ENCODE assay signal across 8 mouse cellular contexts in genomic region chr11:73085391-73085790, GRCm38 (mm10). TPM values are rescaled to one million over a fixed set of nuclear protein-coding genes. Genes with fewer than 3 reads are reported as not detected.
DNase-seq lines count a peak whose midpoint lies in the region; ATAC-seq and TF ChIP-seq lines count a peak whose summit lies in the region.

No protein-coding gene starts in this region.

- no peak overlapping the region for H3K9ac ChIP-seq in forebrain, embryonic 11.5 days (ENCODE audit: low read length)
- H3K9ac ChIP-seq in forebrain, embryonic 14.5 days (ENCODE audit: low read length) = no peak overlapping the region
- H3K9ac ChIP-seq in liver, postnatal 0 days (replicated peaks) = no peak overlapping the region

- no peak for TF ChIP-seq POLR2A in embryonic fibroblast, embryonic 13.5 days (IDR thresholded peaks at IDR 0.05; ENCODE audit: low read depth, low read length)

- no peaks in the 10 kb centered on the region for H3K27me3 ChIP-seq in forebrain, embryonic 11.5 days (ENCODE audit: control insufficient read depth, insufficient read depth, low read length)
- H3K27me3 ChIP-seq in forebrain, embryonic 14.5 days (replicated peaks; ENCODE audit: control insufficient read depth, insufficient read depth, low read length) = no peaks in the 10 kb centered on the region
- no peaks in the 10 kb centered on the region for H3K27me3 ChIP-seq in liver, postnatal 0 days (ENCODE audit: insufficient read depth, low read length)

- H3K4me1 ChIP-seq in forebrain, embryonic 11.5 days (replicated peaks; ENCODE audit: control insufficient read depth, insufficient read depth, low read length) = no peaks in the 10 kb centered on the region
- peaks cover 7% of the 10 kb centered on the region for H3K4me1 ChIP-seq in forebrain, embryonic 14.5 days (ENCODE audit: control insufficient read depth, insufficient read depth, low read length)
- H3K4me1 ChIP-seq in liver, postnatal 0 days (ENCODE audit: insufficient read depth) = peaks cover 13% of the 10 kb centered on the region
- H3K4me1 ChIP-seq in embryonic fibroblast, embryonic 13.5 days (ENCODE audit: control insufficient read depth, insufficient read depth, low read length) = peaks cover 18% of the 10 kb centered on the region

- WGBS in forebrain, embryonic 11.5 days = 85% methylated on average over 7 of the region's 7 CpGs
- 86% methylated on average over 7 of the region's 7 CpGs for WGBS in forebrain, embryonic 14.5 days
- 35% methylated on average over 7 of the region's 7 CpGs for WGBS in liver, postnatal 0 days (ENCODE audit: insufficient replicate concordance)

- intact Hi-C loops in left cerebral cortex, postnatal 36 days (cut with DNase I) = no loop called here

- ATAC-seq in forebrain, embryonic 11.5 days (replicated peaks; ENCODE audit: low FRiP score) = no peak
- no peak for ATAC-seq in forebrain, embryonic 14.5 days
- ATAC-seq in liver, postnatal 0 days = no peak

- no peaks in the 10 kb centered on the region for H3K9me3 ChIP-seq in forebrain, embryonic 11.5 days (ENCODE audit: control insufficient read depth, low read length)
- H3K9me3 ChIP-seq in forebrain, embryonic 14.5 days (replicated peaks; ENCODE audit: control insufficient read depth, low read length) = no peaks in the 10 kb centered on the region
- H3K9me3 ChIP-seq in liver, postnatal 0 days (ENCODE audit: low read length) = no peaks in the 10 kb centered on the region

- TF ChIP-seq CTCF in liver, postnatal 0 days (IDR thresholded peaks at IDR 0.05; ENCODE audit: low read depth) = no peak
- TF ChIP-seq CTCF in embryonic fibroblast, embryonic 13.5 days (IDR thresholded peaks at IDR 0.05; ENCODE audit: borderline replicate concordance, insufficient read depth, low read length) = no peak

- TF ChIP-seq EP300 in liver, postnatal 0 days (IDR thresholded peaks at IDR 0.05; ENCODE audit: low read depth) = no peak

- no peaks in the 10 kb centered on the region for H3K36me3 ChIP-seq in forebrain, embryonic 11.5 days (ENCODE audit: control insufficient read depth, insufficient read depth, low read length)
- H3K36me3 ChIP-seq in forebrain, embryonic 14.5 days (ENCODE audit: control insufficient read depth, insufficient read depth, low read length) = peaks cover 31% of the 10 kb centered on the region
- H3K36me3 ChIP-seq in liver, postnatal 0 days (replicated peaks; ENCODE audit: insufficient read depth, low read length) = peaks cover 11% of the 10 kb centered on the region; the same call in 1 of the 2 replicates

- no peak overlapping the region for H3K4me2 ChIP-seq in forebrain, embryonic 11.5 days (ENCODE audit: low read depth, low read length, severe bottlenecking)
- H3K4me2 ChIP-seq in forebrain, embryonic 14.5 days (ENCODE audit: low read length) = no peak overlapping the region
- no peak overlapping the region for H3K4me2 ChIP-seq in liver, postnatal 0 days (ENCODE audit: low read depth, low read length)

- no peak overlapping the region for H3K4me3 ChIP-seq in forebrain, embryonic 11.5 days (ENCODE audit: low read depth, low read length)
- H3K4me3 ChIP-seq in forebrain, embryonic 14.5 days (ENCODE audit: low read depth, low read length) = no peak overlapping the region
- H3K4me3 ChIP-seq in liver, postnatal 0 days (ENCODE audit: low read depth, low read length) = no peak overlapping the region
- H3K4me3 ChIP-seq in embryonic fibroblast, embryonic 13.5 days (ENCODE audit: insufficient read depth, low read length) = no peak overlapping the region

- DNase-seq in forebrain, embryonic 11.5 days (ENCODE audit: low spot score) = peak; percentile 33
- no peak for DNase-seq in forebrain, embryonic 14.5 days (ENCODE audit: low spot score)
- DNase-seq in liver, postnatal 0 days = no peak
- DNase-seq in liver = no peak
- peak; percentile 56 to 57 for DNase-seq in kidney, postnatal 36 days
- DNase-seq in spleen, adult 18-20 months = no peak
- DNase-seq in left cerebral cortex, postnatal 36 days (ENCODE audit: low spot score in 2 of 2) = no peak

- no peak overlapping the region for H3K27ac ChIP-seq in forebrain, embryonic 11.5 days (ENCODE audit: low read depth, low read length)
- no peak overlapping the region for H3K27ac ChIP-seq in forebrain, embryonic 14.5 days (ENCODE audit: low read depth, low read length)
- peak overlapping the region; percentile 34 for H3K27ac ChIP-seq in liver, postnatal 0 days (ENCODE audit: low read depth)
- H3K27ac ChIP-seq in embryonic fibroblast, embryonic 13.5 days (ENCODE audit: insufficient read depth, low read length) = peak overlapping the region; percentile 32

RNA-seq across cellular contexts. Expression of gene Itgae, which starts 5.0 kb away (rescaled TPM):
- polyA plus RNA-seq in forebrain, embryonic 11.5 days (2014; fragmentation: Nextera tagmentation; extraction: Ambion mirVana) = 0.36 and 0.64 TPM in 2 replicates
- polyA plus RNA-seq in forebrain, embryonic 14.5 days (2014; fragmentation: Nextera tagmentation; extraction: Ambion mirVana) = 0.11 and 0.25 TPM in 2 replicates
- polyA plus RNA-seq in liver, postnatal 0 days (2015; fragmentation: Nextera tagmentation; extraction: Ambion mirVana) = 0.24 and 0.33 TPM in 2 replicates
- polyA plus RNA-seq in embryonic fibroblast, embryonic 13.5 days (2011; ENCODE audit: insufficient read length, low read depth, missing spikeins) = not detected in 2 replicates
- total RNA-seq in left cerebral cortex, postnatal 36 days (2021) = under 1 TPM; 0.14 to 0.17 TPM

RNA-seq across cellular contexts. Expression of gene Ncbp3, which starts 37.8 kb away (rescaled TPM):
- 12.6 and 13.2 TPM in 2 replicates for polyA plus RNA-seq in forebrain, embryonic 11.5 days (2014; fragmentation: Nextera tagmentation; extraction: Ambion mirVana)
- 5.7 and 6.5 TPM in 2 replicates for polyA plus RNA-seq in forebrain, embryonic 14.5 days (2014; fragmentation: Nextera tagmentation; extraction: Ambion mirVana)
- polyA plus RNA-seq in liver, postnatal 0 days (2015; fragmentation: Nextera tagmentation; extraction: Ambion mirVana) = 2.7 TPM in 2 replicates
- polyA plus RNA-seq in embryonic fibroblast, embryonic 13.5 days (2011; ENCODE audit: insufficient read length, low read depth, missing spikeins) = 10.2 and 11.1 TPM in 2 replicates
- 10 to 100 TPM in 1 of 2 experiments, 1 to 10 TPM in 1; 7.5 to 10.6 TPM for total RNA-seq in left cerebral cortex, postnatal 36 days (2021)

RNA-seq across cellular contexts. Expression of gene Haspin, which starts 52.7 kb away (rescaled TPM):
- 22.0 and 23.6 TPM in 2 replicates for polyA plus RNA-seq in forebrain, embryonic 11.5 days (2014; fragmentation: Nextera tagmentation; extraction: Ambion mirVana)
- polyA plus RNA-seq in forebrain, embryonic 14.5 days (2014; fragmentation: Nextera tagmentation; extraction: Ambion mirVana) = 6.5 and 6.6 TPM in 2 replicates
- 4.6 and 5.3 TPM in 2 replicates for polyA plus RNA-seq in liver, postnatal 0 days (2015; fragmentation: Nextera tagmentation; extraction: Ambion mirVana)
- 5.6 and 6.4 TPM in 2 replicates for polyA plus RNA-seq in embryonic fibroblast, embryonic 13.5 days (2011; ENCODE audit: insufficient read length, low read depth, missing spikeins)
- under 1 TPM; 0.18 to 0.25 TPM for total RNA-seq in left cerebral cortex, postnatal 36 days (2021)

Comparison
In these comparisons a context has a peak if more than half of its experiments do, and no peak if none do; other contexts are left out.
1. DNase-seq: peak in forebrain, embryonic 11.5 days (single experiment) and kidney, postnatal 36 days (2 of 2); none in forebrain, embryonic 14.5 days (single experiment), liver, postnatal 0 days (single experiment), liver (single experiment), spleen, adult 18-20 months (0 of 2) and left cerebral cortex, postnatal 36 days (0 of 2).
2. H3K27ac ChIP-seq: peak in liver, postnatal 0 days (single experiment) and embryonic fibroblast, embryonic 13.5 days (single experiment); none in forebrain, embryonic 11.5 days (single experiment) and forebrain, embryonic 14.5 days (single experiment).